Mouse (Mus musculus): Measurements from ENCODE around the gene Slc44a2.

DNA sequence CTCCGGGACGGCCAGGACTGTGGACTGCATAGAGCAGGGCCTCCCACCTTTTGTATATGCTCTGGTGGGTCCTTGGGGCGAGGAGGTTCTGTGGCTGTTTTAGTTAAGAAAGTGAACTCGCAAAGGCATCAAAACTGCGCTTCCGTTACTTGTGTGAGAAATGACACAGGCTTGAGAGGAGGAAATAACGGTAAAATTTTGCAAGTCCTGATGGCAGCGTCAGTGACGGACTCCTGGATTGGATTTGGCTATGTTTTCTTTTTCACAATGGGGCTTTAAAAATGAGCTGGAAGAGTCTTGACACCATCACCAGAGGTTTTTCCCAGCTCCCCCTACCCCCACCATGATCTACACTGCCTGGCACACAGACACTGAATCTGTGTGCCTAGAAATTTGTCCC lies 80.5 kb downstream of the Slc44a2 start:
- TF ChIP-seq CTCF (IDR thresholded peaks at IDR 0.05; ENCODE audit: low read depth), result no peak
- TF ChIP-seq EP300 (IDR thresholded peaks at IDR 0.05; ENCODE audit: low read depth), result no peak
